In genomic region chr3:85764937-85765337, GRCm38 (mm10) we compare ENCODE assay signal across 15 mouse cellular contexts. TPM values are rescaled to one million over a fixed set of nuclear protein-coding genes. Genes with fewer than 3 reads are reported as not detected.
A peak's percentile ranks its signal among the peaks of the same experiment; 100 is the strongest.
DNase-seq lines count a peak whose midpoint lies in the region; ATAC-seq and TF ChIP-seq lines count a peak whose summit lies in the region.
"Had no signal": no experiment of that assay in that cellular context is flagged by ENCODE, and none has a peak within 500 bp of the region (broad histone marks: within the 10 kb centered on the region; RNA-seq: fewer than 3 reads in every experiment).

No protein-coding gene starts in this region.

- TF ChIP-seq CTCF in Patski (IDR thresholded peaks at IDR 0.05): no peak
- no peak for TF ChIP-seq CTCF in intestine, postnatal 0 days (IDR thresholded peaks at IDR 0.05; ENCODE audit: low read depth)

- H3K9me3 ChIP-seq in midbrain, embryonic 12.5 days: no peaks in the 10 kb centered on the region
- no peaks in the 10 kb centered on the region for H3K9me3 ChIP-seq in midbrain, embryonic 10.5 days (replicated peaks)
- no peaks in the 10 kb centered on the region for H3K9me3 ChIP-seq in forebrain, embryonic 13.5 days (replicated peaks)
- no peaks in the 10 kb centered on the region for H3K9me3 ChIP-seq in intestine, postnatal 0 days (ENCODE audit: control insufficient read depth)
- H3K9me3 ChIP-seq: heart, embryonic 13.5 days; hindbrain, embryonic 10.5 days; midbrain, embryonic 15.5 days had no signal

- no peak overlapping the region for H3K9ac ChIP-seq in midbrain, embryonic 12.5 days (replicated peaks)
- H3K9ac ChIP-seq in forebrain, embryonic 13.5 days: no peak overlapping the region
- H3K9ac ChIP-seq in intestine, postnatal 0 days (ENCODE audit: low read depth, low read length): no peak overlapping the region
- H3K9ac ChIP-seq: heart, embryonic 13.5 days; midbrain, embryonic 15.5 days had no signal

- no peaks in the 10 kb centered on the region for H3K27me3 ChIP-seq in midbrain, embryonic 12.5 days
- no peaks in the 10 kb centered on the region for H3K27me3 ChIP-seq in midbrain, embryonic 10.5 days (ENCODE audit: low read depth, poor library complexity, severe bottlenecking)
- no peaks in the 10 kb centered on the region for H3K27me3 ChIP-seq in Patski
- 0 out of 2 replicates have a peak, but pooled peaks cover 3% of the 10 kb centered on the region for H3K27me3 ChIP-seq in forebrain, embryonic 13.5 days
- H3K27me3 ChIP-seq in intestine, postnatal 0 days (replicated peaks; ENCODE audit: control insufficient read depth, insufficient read depth, low read length): no peaks in the 10 kb centered on the region
- H3K27me3 ChIP-seq: heart, embryonic 13.5 days; midbrain, embryonic 15.5 days had no signal

- CTCF ChIA-PET in Patski (lab: Charles Lee): interaction anchor here (0.7 to 2.1 kb wide), 7 partner anchors 10 to 57 kb away, joined by 3 to 13 read pairs (median 4); no protein-coding TSS in a partner anchor

- in situ Hi-C loops in Patski (cut with MboI; ENCODE audit: low pct_unique_long_range_greater_than_20kb): no loop called here

- 0 out of 2 replicates have a peak overlapping the region, but pooled peaks have one; percentile 39 for H3K27ac ChIP-seq in midbrain, embryonic 12.5 days (replicated peaks)
- no peak overlapping the region for H3K27ac ChIP-seq in midbrain, embryonic 10.5 days (replicated peaks)
- peak overlapping the region; percentile 60 for H3K27ac ChIP-seq in forebrain, embryonic 13.5 days
- peak overlapping the region; percentile 46; the same call in 1 of the 2 replicates for H3K27ac ChIP-seq in intestine, postnatal 0 days (ENCODE audit: low read depth, low read length)
- H3K27ac ChIP-seq: heart, embryonic 13.5 days; hindbrain, embryonic 10.5 days; midbrain, embryonic 15.5 days had no signal

- peaks cover 12% of the 10 kb centered on the region; the same call in 1 of the 2 replicates for H3K4me1 ChIP-seq in midbrain, embryonic 12.5 days
- H3K4me1 ChIP-seq in midbrain, embryonic 10.5 days: peaks cover 9% of the 10 kb centered on the region
- H3K4me1 ChIP-seq in forebrain, embryonic 13.5 days: peaks cover 14% of the 10 kb centered on the region
- H3K4me1 ChIP-seq in intestine, postnatal 0 days (replicated peaks; ENCODE audit: control insufficient read depth, insufficient read depth, low read length): 0 out of 2 replicates have a peak, but pooled peaks cover 4% of the 10 kb centered on the region
- H3K4me1 ChIP-seq: heart, embryonic 13.5 days; hindbrain, embryonic 10.5 days had no signal

- DNase-seq in midbrain, embryonic 10.5 days (ENCODE audit: low spot score): no peak
- DNase-seq in Patski (ENCODE audit: low read depth, low spot score): peak; percentile 63
- DNase-seq in adrenal gland, adult 2 months: no peak
- no peak for DNase-seq in layer of hippocampus, postnatal 14 days (ENCODE audit: low spot score in 2 of 2)
- DNase-seq: cerebellum, adult 11 months; cerebellum, postnatal 36 days; kidney, adult 18-20 months; lung, adult 18-20 months; lung, postnatal 4 days had no signal

- H3K4me2 ChIP-seq in midbrain, embryonic 12.5 days (replicated peaks): 0 out of 2 replicates have a peak overlapping the region, but pooled peaks have one; percentile 15
- peak overlapping the region; percentile 42 for H3K4me2 ChIP-seq in forebrain, embryonic 13.5 days
- H3K4me2 ChIP-seq in intestine, postnatal 0 days (replicated peaks; ENCODE audit: low read depth): peak overlapping the region; percentile 51
- H3K4me2 ChIP-seq: heart, embryonic 13.5 days had no signal

- no peak overlapping the region for H3K4me3 ChIP-seq in midbrain, embryonic 12.5 days
- no peak overlapping the region for H3K4me3 ChIP-seq in midbrain, embryonic 10.5 days
- no peak overlapping the region for H3K4me3 ChIP-seq in forebrain, embryonic 13.5 days
- 0 out of 2 replicates have a peak overlapping the region, but pooled peaks have one; percentile 3 for H3K4me3 ChIP-seq in intestine, postnatal 0 days (ENCODE audit: low read depth, low read length)
- H3K4me3 ChIP-seq: heart, embryonic 13.5 days; hindbrain, embryonic 10.5 days; midbrain, embryonic 15.5 days had no signal

- H3K36me3 ChIP-seq in midbrain, embryonic 12.5 days: no peaks in the 10 kb centered on the region
- no peaks in the 10 kb centered on the region for H3K36me3 ChIP-seq in midbrain, embryonic 10.5 days
- H3K36me3 ChIP-seq in forebrain, embryonic 13.5 days (ENCODE audit: poor library complexity, severe bottlenecking): no peaks in the 10 kb centered on the region
- no peaks in the 10 kb centered on the region for H3K36me3 ChIP-seq in intestine, postnatal 0 days (ENCODE audit: control insufficient read depth, insufficient read depth)
- H3K36me3 ChIP-seq: heart, embryonic 13.5 days; hindbrain, embryonic 10.5 days; midbrain, embryonic 15.5 days had no signal

- ATAC-seq in midbrain, embryonic 12.5 days (ENCODE audit: low FRiP score, low read depth): no peak
- peak; percentile 80 for ATAC-seq in Patski
- ATAC-seq in forebrain, embryonic 13.5 days: peak; percentile 54; the same call in 1 of the 2 replicates
- ATAC-seq in intestine, postnatal 0 days: peak; percentile 65

- POLR2A ChIA-PET in Patski (lab: Charles Lee): interaction anchor here (0.7 to 2.2 kb wide), 2 partner anchors 11 to 21 kb away, joined by 4 to 5 read pairs; no protein-coding TSS in a partner anchor

- 38% methylated on average over 7 of the region's 7 CpGs for WGBS in midbrain, embryonic 12.5 days
- 52% methylated on average over 7 of the region's 7 CpGs for WGBS in midbrain, embryonic 10.5 days
- 28% methylated on average over 7 of the region's 7 CpGs for WGBS in forebrain, embryonic 13.5 days
- WGBS in intestine, postnatal 0 days: 41% methylated on average over 7 of the region's 7 CpGs

RNA-seq across cellular contexts. Expression of gene Fam160a1, which starts 52.2 kb away (rescaled TPM):
- polyA plus RNA-seq in midbrain, embryonic 12.5 days (2016; fragmentation: Nextera tagmentation; extraction: Ambion mirVana): 0.20 and 0.28 TPM in 2 replicates
- polyA plus RNA-seq in midbrain, embryonic 10.5 days (2016; fragmentation: Nextera tagmentation; extraction: Ambion mirVana): 0.27 and 0.50 TPM in 2 replicates
- polyA plus RNA-seq in Patski (2021): 22.4 TPM
- polyA plus RNA-seq in forebrain, embryonic 13.5 days (2015; fragmentation: Nextera tagmentation; extraction: Ambion mirVana): 0.13 and 0.21 TPM in 2 replicates
- 2.3 and 2.6 TPM in 2 replicates for polyA plus RNA-seq in intestine, postnatal 0 days (2015; fragmentation: Nextera tagmentation; extraction: Ambion mirVana)
- 1 to 10 TPM; 8.9 to 9.3 TPM for total RNA-seq in adrenal gland, adult 2 months (2021)
- polyA plus RNA-seq in adrenal gland, adult 2 months (2012; rRNA removed): 4.5 TPM in 2 replicates
- 1 to 10 TPM; 5.2 to 6.5 TPM for total RNA-seq in layer of hippocampus, postnatal 14 days (2021)
